Mouse (Mus musculus): ENCODE data around the gene Rbbp5. TPM values are rescaled to one million over a fixed set of nuclear protein-coding genes. Genes with fewer than 3 reads are reported as not detected.

Gene Rbbp5
- polyA plus RNA-seq, 1 experiment, result 3.3 TPM

DNA sequence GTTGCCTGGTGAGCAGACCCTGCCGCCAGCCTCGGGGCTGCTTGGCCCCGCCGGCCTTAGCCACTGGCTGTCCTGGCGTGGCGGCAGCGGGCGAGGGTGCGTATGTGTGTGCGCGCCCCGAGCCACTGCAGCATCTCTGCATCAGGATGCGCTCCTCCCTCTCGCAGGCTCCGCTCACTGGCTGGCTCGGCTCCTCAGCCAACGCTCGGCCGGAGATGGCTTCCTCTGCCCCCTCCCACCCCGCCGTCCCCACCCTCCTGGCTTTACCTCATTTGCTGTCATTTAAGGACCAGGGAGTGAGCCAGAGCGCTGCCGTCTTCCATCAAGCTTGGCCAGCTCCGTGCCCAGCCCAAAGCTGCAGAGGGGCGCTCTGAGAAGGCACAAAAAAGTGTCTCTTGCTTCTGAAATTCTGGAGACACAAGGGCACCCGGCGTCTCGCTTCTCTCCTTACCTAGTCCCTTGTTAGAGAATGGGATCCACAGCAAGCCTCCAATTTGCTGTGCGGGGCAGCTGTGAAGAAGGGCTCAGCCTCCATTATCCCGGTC lies 65.7 kb downstream of the Rbbp5 start, which contains the start of gene Cntn2:
Gene Cntn2 (minus strand): TSS at position 495 of the 545 bp plus-strand sequence.
- TF ChIP-seq FLI1 (IDR thresholded peaks at IDR 0.05; ENCODE audit: low read length) (no peak), GATA1 (IDR thresholded peaks at IDR 0.05; ENCODE audit: borderline replicate concordance, low read length) (no peak)
- H3K36me3 ChIP-seq (replicated peaks; ENCODE audit: low read length), result no peaks in the 10 kb centered on the region
- peaks cover 87% of the 10 kb centered on the region for H3K27me3 ChIP-seq (replicated peaks)

DNA sequence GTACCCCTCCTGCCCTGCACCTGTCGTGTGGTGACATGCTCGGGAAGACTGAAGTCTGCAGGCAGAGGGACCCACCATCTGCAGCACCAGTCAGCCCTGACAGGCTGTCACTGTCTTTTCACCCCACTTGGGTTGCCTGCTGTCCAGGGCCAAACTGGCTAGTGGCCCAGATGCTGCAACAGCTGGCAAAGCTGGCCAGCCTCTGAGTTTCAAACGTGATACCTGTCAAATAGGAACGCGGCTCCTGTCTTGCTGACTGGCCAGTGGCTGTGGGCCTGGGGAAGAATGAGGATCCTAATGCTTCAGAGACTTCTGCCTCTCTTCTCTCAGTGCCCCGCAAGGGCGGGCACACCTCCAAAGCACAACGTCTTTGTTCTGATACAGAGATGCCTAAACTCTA lies 66.6 kb downstream of the Rbbp5 start:
- H3K4me3 ChIP-seq (replicated peaks), result no peak overlapping the region
- H3K36me3 ChIP-seq (replicated peaks; ENCODE audit: low read length), result no peaks in the 10 kb centered on the region
- H3K27me3 ChIP-seq (replicated peaks), result peaks cover 83% of the 10 kb centered on the region
- H3K4me1 ChIP-seq, result peaks cover 9% of the 10 kb centered on the region; the same call in 1 of the 2 replicates
- H3K9me3 ChIP-seq, result no peaks in the 10 kb centered on the region
- TF ChIP-seq FLI1 (IDR thresholded peaks at IDR 0.05; ENCODE audit: low read length) (no peak), GATA1 (IDR thresholded peaks at IDR 0.05; ENCODE audit: borderline replicate concordance, low read length) (no peak)

More for the DNA sequence above, 65.7 kb downstream of the Rbbp5 start, which contains the start of gene Cntn2:
- Histone ChIP-seq H3K4me3 (replicated peaks) (no peak within 1 kb of the TSS), H3K9me3 (no peaks in the 10 kb centered on the region), H3K4me1 (peaks cover 9% of the 10 kb centered on the region; the same call in 1 of the 2 replicates)

Other genes with a start within 250 kb of the Rbbp5 start
- gene Gm10188, start 247.6 kb upstream of the Rbbp5 start, polyA plus RNA-seq (2012; ENCODE audit: insufficient read depth, low replicate concordance), result not detected in 2 replicates
- not detected in 2 replicates for gene Klhdc8a, start 178.7 kb upstream of the Rbbp5 start, polyA plus RNA-seq (2012; ENCODE audit: insufficient read depth, low replicate concordance)
- 1.3 and 1.7 TPM in 2 replicates for gene Nuak2, start 161.2 kb upstream of the Rbbp5 start, polyA plus RNA-seq (2012; ENCODE audit: insufficient read depth, low replicate concordance)
- gene Tmcc2, start 86.1 kb upstream of the Rbbp5 start, polyA plus RNA-seq (2012; ENCODE audit: insufficient read depth, low replicate concordance), result 26.7 and 30.0 TPM in 2 replicates
- 0.19 and 0.83 TPM in 2 replicates for gene Dstyk, start 59.8 kb upstream of the Rbbp5 start, polyA plus RNA-seq (2012; ENCODE audit: insufficient read depth, low replicate concordance)
- gene Tmem81, start 28.9 kb downstream of the Rbbp5 start, polyA plus RNA-seq (2012; ENCODE audit: insufficient read depth, low replicate concordance), result 0.45 TPM in 1 of 2 replicates, not detected in the other
- 0.02 and 0.28 TPM in 2 replicates for gene Cntn2, start 65.9 kb downstream of the Rbbp5 start, polyA plus RNA-seq (2012; ENCODE audit: insufficient read depth, low replicate concordance)